Mouse (Mus musculus) thymus, adult 2 months (tissue): ENCODE measurements around the gene Abcd1.

Experiments
- CTCF ChIP-seq: fragments of 200-500 bp; IDR thresholded peaks from 2 replicates; pipeline ENCODE4 v1.5.1; 2012; ENCODE audit warnings: mild to moderate bottlenecking, control low read depth, low read length, moderate library complexity, borderline replicate concordance; ENCODE audit not compliant: control insufficient read depth, poor library complexity, insufficient read depth; ENCODE audit errors: extremely low read depth
- POLR2A ChIP-seq: fragments of 200-500 bp; IDR thresholded peaks from 2 replicates; pipeline ENCODE4 v1.6.1; 2012; ENCODE audit warnings: mild to moderate bottlenecking, low read length, control low read depth, moderate library complexity; ENCODE audit not compliant: control insufficient read depth, poor library complexity, insufficient read depth; ENCODE audit errors: extremely low read depth

DNA sequence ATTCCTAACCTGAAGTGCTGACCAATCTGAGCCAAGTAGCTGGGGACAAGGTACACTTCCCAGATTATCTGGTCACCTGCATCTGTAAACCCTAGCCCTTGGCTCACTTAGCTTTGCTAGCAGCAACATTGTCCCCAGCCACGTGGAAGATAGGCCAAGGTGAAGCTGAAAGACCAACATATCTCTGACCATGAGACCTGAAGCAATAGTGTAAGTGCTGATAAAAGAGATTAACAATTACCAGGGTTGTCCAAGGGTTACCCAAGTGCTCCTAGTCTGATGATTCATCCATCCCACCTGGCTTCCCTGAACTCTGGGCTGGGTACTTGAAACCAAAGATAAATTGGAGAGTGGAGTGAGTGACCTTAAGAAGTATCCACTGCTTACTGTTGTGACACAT lies 14.5 kb downstream of the Abcd1 start:
- no peak for TF ChIP-seq POLR2A
- TF ChIP-seq CTCF = no peak
